Mouse (Mus musculus) heart, postnatal 14 days (tissue): ENCODE data around the gene Vmn1r111. TPM values are rescaled to one million over a fixed set of nuclear protein-coding genes. Genes with fewer than 3 reads are reported as not detected.
"Not testable (repeated sequence)": the region's sequence is repeated elsewhere in the genome, so short reads cannot be mapped to it uniquely, and the experiment has no call there.

ENCODE experiments used
- DNase-seq, 2 experiments: peaks; one replicate each; pipeline ENCODE4 v3.0.0; 2021 to 2022
- intact Hi-C: fragments of 180-260 bp; cut with DNase I; formaldehyde crosslinking; loops from one replicate; pipeline ENCODE4 v1.15.1; 2025
- long read RNA-seq, 2 experiments: library from polyadenylated mRNA; stranded (forward); transcript quantifications; one replicate each; pipeline ENCODE4 v2.0.0; 2021
- total RNA-seq, 2 experiments: library from RNA; stranded (reverse); gene quantifications; 2 replicates each; pipeline ENCODE4 v1.2.3; 2021

The Vmn1r111 gene
- not detected for total RNA-seq
- long read RNA-seq, experiment 1 = 0 reads
- long read RNA-seq, experiment 2 = 0 reads

DNA sequence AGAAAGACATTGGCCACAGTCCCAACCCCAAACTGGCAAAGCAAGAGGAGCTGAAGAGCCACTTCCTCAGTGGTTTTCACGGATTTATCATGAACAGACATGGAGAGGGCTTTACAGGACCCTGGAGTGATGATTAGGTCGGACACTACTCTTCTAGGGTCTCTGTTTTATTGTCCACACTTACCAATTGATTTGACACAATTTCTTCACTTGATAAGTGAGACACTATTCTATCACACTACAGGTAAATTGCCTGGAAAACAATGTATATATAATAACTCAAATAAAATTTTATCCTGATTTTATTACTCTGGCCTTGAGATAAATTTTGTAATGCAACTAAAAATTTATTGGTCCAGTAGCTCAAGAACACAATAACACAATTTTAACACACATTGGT lies at the start of gene Vmn1r111:
Gene Vmn1r111, minus strand, starts transcription at position 101 of the 400 bp plus-strand sequence.
- intact Hi-C loops, DNase-seq: not testable (repeated sequence)

DNA sequence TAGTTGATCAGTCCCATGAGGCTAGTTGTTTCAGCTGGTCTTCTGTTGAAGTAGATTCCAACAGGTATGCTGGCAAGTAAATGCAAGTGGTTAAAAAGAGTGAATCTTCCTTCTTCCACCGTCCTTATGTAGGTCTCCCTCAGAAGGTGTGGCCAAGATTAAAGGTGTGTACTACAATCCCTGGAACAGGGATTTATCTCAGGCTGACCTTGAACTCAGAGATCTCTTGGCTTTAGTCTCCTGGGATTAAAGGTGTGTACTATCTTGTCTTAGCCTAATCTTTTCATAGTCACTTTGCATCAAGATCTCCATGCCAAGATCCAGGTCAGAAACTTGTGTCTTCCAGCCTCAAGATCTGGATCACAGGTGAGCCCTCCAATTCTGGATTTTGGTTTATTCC lies 27.5 kb upstream of the Vmn1r111 start, which contains the start of gene Gm10668:
Gene Gm10668, minus strand, starts transcription at position 101 of the 400 bp plus-strand sequence.
- DNase-seq, intact Hi-C loops: not testable (repeated sequence)

DNA sequence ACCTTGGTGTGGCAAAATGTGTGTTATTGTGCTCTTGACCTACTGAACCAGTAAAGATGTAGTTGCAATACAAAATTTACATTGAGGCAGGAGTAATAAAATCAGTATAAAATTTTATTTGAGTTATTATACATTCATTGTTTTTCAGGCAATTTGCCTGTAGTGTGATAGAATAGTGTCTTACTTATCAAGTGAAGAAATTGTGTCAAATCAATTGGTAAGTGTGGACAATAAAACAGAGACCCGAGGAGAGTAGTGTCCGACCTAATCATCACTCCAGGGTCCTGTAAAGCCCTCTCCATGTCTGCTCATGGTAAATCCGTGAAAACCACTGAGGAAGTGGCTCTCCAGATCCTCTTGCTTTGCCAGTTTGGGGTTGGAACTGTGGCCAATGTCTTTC lies 34.4 kb downstream of the Vmn1r111 start, which contains the start of gene Vmn1r107:
Gene Vmn1r107, plus strand, starts transcription at position 301 of the 400 bp plus-strand sequence.
- DNase-seq, intact Hi-C loops: not testable (repeated sequence)

Other genes with a start within 250 kb of the Vmn1r111 start
- gene Gm10670, start 228.3 kb downstream of the Vmn1r111 start, total RNA-seq = not detected
- not detected for gene Vmn1r103, start 192.7 kb downstream of the Vmn1r111 start, total RNA-seq
- not detected for gene Vmn1r104, start 169.4 kb downstream of the Vmn1r111 start, total RNA-seq
- not detected for gene Gm5726, start 157.5 kb downstream of the Vmn1r111 start, total RNA-seq
- gene Gm4141, start 127.0 kb downstream of the Vmn1r111 start, total RNA-seq = not detected
- gene Gm4513, start 104.2 kb downstream of the Vmn1r111 start, total RNA-seq = not detected
- not detected for gene Vmn1r107, start 34.3 kb downstream of the Vmn1r111 start, total RNA-seq
- not detected for gene Gm10668, start 27.4 kb upstream of the Vmn1r111 start, total RNA-seq
- gene Vmn1r112, start 68.0 kb upstream of the Vmn1r111 start, total RNA-seq = not detected
- gene Vmn1r113, start 84.1 kb upstream of the Vmn1r111 start, total RNA-seq = not detected
- gene Vmn1r114, start 109.0 kb upstream of the Vmn1r111 start, total RNA-seq = not detected
- not detected for gene Vmn1r115, start 141.8 kb upstream of the Vmn1r111 start, total RNA-seq
- gene Vmn1r116, start 169.0 kb upstream of the Vmn1r111 start, total RNA-seq = not detected
- gene Vmn1r117, start 180.9 kb upstream of the Vmn1r111 start, total RNA-seq = not detected
- not detected for gene Vmn1r118, start 209.1 kb upstream of the Vmn1r111 start, total RNA-seq